Mouse (Mus musculus) yolk sac, embryonic 10.5 days (tissue): ENCODE results near the gene Sap18.
"Not testable (repeated sequence)": the region's sequence is repeated elsewhere in the genome, so short reads cannot be mapped to it uniquely, and the experiment has no call there.

ENCODE experiments used
- DNase-seq: peaks from one replicate; pipeline ENCODE4 v3.0.0-alpha.2; 2017; ENCODE audit warnings: low spot score

The Sap18 gene

DNA sequence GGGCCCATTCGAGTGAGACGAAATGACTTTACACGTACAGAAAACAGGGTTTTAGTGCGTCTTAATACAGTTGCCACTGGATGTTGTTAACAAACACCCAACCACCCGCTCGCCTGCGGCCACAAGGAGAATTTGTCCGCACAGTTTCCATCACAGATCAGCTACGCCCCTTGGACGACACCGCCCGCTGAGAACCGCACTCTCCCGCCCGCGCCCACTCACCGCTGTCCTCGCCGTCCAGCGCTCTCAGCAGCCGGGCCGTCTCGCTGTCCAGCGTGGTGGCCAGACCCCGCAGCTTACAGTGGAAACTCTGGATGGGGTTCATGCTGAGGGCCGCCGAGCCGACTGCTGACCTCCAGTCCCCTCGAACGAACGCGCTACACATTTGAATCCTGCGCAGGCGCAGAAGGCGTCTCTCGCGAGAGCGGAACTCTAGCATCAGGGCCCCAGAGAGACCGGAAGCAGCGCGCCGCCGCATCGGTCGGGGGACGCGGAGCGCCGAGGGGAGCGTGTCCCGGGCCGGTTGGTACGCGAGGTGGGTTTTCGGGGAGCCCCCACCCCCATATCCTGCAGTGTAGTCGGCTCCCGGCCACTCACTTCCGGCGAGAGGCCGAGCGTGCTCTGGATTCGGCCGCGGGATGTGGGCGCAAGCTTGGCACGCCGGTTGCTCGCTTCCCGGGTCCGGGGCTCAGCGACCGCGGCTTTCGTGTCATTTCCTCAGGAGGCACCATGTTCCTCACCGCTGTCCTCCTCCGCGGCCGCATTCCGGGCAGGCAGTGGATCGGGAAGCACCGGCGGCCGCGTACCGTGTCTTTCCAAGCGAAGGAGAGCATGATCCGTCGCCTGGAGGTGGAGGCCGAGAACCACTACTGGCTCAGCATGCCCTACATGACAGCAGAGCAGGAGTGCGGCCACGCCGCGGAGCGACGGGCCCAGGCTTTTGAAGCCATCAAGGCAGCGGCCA is 28.1 kb downstream of the Sap18 start, which contains the start of the genes Ska3 and Mrpl57:
Gene Ska3 (minus strand): TSS at position 398 of the 964 bp plus-strand sequence.
Gene Mrpl57 (plus strand): TSS at position 447 of the 964 bp plus-strand sequence.
- DNase-seq: peak; percentile 95

DNA sequence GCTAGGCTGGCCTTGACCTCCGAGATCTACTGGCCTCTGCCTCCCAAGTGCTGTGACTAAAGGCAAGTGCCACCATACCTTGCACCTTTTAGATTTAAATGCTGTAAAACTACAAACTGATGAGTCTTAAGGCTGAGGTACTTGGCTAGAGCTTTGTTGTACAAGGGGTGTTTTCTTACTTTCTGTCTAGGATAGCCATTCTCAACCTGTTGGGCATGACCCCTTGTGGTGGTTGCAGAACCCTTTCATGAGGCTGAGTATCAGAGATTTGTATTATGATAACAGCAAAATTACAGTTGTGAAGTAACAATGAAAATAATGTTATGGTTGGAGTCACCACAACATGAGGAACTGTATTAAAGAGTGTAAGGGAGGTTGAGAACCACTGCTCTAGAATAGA is 29.3 kb downstream of the Sap18 start:
- DNase-seq: no peak

DNA sequence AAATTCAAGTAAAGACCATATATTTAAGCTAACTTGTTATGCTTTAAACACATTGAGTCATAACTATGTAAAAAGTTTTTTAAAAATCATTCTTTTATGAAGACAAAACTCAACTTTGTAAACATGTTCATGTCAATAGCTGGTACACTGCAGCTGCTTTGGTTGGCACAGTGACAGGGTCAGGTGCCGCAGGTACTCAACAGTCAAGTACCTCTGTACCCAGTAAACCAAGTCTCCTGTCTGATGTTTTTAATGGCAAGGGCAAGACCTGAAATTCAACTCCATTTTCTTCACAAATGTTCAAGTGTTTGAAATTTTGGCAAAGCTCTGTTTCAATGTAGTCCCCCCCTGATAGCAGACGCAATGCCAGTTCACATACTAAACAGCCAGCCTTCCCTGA is 35.5 kb downstream of the Sap18 start:
- DNase-seq: no peak

DNA sequence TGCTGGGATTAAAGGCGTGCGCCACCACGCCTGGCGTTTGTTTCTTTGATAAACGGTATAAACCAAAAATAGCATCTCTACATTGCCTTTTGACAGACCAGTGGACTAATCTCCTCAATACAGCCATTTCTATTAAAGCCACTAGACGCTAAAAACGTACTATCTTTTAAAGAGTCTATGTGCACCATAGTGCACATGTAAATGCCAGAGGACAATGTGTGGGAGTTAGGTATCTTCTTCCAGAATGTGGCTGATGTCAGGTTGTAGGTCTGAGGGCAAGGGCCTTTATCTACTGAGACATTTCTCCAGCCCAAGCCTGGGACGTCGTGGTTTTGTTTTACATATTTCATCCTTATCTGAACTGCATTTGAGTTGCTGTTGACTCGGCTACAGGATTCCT is 37.2 kb downstream of the Sap18 start:
- DNase-seq: no peak

DNA sequence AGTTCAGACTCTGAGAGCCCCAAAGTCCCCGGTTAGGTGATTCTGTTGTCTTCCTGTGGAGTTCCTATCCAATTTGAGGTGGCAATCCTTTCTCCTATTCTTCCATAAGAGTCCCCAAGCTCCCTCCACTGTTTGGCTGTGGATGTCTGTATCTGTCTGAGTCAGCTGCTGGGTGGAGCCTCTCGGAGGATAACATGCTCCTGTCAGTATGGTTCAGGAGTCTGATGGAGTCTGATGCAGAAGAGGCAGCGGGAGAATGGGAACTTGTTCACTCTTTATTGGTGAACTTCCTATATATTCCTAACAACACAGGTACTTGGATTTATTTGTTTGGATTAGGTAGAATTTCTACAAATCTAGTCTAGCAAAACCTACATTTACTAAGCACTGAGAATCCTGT is 46.6 kb downstream of the Sap18 start:
- no peak for DNase-seq

DNA sequence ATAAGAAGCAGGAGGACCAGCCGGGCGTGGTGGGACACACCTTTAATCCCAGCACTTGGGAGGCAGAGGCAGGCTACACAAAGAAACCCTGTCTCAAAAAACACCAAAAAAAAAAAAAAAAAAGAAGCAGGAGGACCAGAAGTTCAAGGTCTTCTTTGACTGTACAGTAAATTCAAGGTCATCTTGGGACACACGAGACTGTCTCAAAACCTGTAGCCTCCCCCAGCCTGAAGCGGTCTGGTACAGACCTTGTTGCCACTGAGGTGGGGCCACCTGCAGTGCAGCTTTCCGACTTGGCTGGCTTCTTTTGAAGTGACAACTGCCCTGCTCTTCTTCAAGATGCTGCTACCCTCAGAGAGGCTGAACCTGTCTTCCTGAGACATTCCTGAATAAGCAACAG is 50.1 kb downstream of the Sap18 start:
- not testable (repeated sequence) for DNase-seq

DNA sequence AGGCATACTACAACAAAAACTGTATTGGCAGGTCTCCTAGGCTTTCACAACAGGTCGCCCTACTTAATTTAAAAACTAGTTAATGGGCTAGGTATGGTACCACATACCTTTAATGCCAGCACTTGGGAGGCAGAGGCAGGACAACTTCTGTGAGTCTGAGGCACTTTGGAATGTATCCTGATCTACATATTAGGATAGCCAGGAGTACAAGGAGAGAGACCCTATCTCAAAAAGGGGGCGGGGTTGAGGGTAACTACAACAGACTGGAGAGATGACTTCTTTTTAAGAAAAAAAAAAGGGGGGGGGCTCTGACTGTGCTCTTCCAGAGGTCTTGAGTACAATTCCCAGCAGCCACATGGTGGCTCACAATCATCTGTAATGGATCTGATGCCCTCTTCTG is 50.7 kb downstream of the Sap18 start:
- DNase-seq: no peak

DNA sequence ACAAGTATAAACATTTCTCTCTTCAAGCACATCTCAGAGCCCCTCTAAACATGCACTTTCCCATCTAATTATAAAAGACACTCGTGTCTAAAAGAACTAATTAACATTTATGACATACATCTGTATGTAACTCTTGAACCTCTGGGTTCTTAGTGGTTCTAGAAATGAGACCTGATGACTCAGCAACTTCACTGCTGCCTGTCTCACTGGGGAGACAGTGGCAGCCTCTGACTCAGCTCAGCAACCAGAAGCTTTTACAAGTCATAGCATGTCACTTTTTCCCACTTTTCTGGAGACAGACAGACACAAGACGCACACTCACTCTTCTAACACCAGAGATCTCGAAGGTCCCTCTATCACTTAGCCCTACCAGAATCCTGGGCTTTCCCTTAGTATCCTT is 52.4 kb downstream of the Sap18 start:
- DNase-seq: no peak

DNA sequence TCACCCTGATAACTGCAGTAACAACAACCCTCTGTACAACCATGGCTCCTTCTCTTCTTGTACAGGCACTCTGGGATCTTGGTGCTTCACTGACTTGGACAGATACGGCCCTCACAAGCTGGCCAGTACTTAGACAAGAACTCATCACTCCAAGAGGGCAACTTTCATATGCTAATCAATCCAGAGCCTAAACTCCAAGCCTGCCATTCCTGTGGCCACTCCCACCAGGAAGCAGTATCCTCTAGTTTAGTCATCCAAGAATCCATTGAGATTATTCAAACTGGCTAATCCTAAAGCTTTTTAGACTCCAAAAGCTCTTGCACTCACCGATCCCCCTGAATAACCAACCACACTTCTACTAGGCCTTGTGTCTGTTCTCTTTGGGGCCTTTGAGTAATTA is 55.0 kb downstream of the Sap18 start:
- DNase-seq: no peak

DNA sequence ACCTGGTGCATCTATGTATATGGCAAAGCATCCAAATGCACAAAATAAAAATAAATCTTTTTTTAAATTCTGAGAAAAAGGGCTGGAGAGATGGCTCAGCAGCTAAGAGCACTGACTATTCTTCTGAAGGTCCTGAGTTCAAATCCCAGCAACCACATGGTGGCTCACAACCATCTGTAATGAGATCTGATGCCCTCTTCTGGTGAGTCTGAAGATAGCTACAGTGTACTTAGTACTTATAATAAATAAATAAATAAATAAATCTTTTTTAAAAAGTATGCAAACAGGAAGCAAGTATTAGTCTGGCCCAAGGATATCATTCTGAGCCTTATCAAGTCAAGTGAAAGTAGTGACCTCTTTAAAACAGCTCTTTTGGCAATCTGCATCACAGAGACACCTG is 58.1 kb downstream of the Sap18 start:
- DNase-seq: not testable (repeated sequence)
